In the genomic region with DNA sequence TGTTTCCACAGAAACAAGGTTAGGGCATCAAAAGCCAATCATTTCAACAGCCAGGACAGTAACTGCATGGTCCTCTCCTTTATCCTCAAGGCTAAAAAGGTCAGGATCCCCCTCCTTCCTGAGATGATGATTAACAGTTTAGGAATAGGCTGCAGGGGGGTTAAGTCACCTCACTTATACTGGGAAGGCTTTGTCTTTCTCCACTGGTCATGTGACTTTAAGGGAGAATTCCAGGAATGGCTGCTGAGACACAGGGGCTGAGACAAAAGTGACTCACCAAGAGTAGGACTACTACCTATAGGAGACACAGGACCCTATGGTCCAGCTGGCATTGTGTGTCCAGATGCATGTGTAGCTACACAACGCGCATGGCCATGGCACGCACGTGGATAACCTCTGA, we compare ENCODE assay signal across 20 mouse cellular contexts. TPM values are rescaled to one million over a fixed set of nuclear protein-coding genes. Genes with fewer than 3 reads are reported as not detected.
"Had no signal": no experiment of that assay in that cellular context is flagged by ENCODE, and none has a peak within 500 bp of the region (broad histone marks: within the 10 kb centered on the region; RNA-seq: fewer than 3 reads in every experiment).

No protein-coding gene starts in this region.

- DNase-seq: kidney, adult 2 months; kidney, postnatal 14 days; layer of hippocampus, adult 9-11 months; layer of hippocampus, postnatal 36 days; left cerebral cortex, postnatal 4 days; lung, adult 18-20 months; midbrain, embryonic 14.5 days; thymus, adult 18-20 months; thymus, postnatal 14 days had no signal

- H3K27me3 ChIP-seq: kidney, embryonic 15.5 days had no signal

RNA-seq across cellular contexts. Expression of gene Trim69, which starts 32.9 kb away (rescaled TPM):
- total RNA-seq: layer of hippocampus, postnatal 36 days; left cerebral cortex, postnatal 10 days; left cerebral cortex, postnatal 4 days; neutrophil, adult 5-6 weeks had no signal
- polyA plus RNA-seq: kidney, adult 2 months; kidney, embryonic 15.5 days; limb, embryonic 13.5 days; midbrain, embryonic 10.5 days; midbrain, embryonic 14.5 days; neural tube, embryonic 12.5 days had no signal

RNA-seq across cellular contexts. Expression of gene Patl2, which starts 58.4 kb away (rescaled TPM):
- total RNA-seq: left cerebral cortex, postnatal 4 days; neutrophil, adult 5-6 weeks had no signal
- polyA plus RNA-seq: kidney, adult 2 months; kidney, embryonic 15.5 days; limb, embryonic 13.5 days; liver, adult 2 months; lung, embryonic 16.5 days; midbrain, embryonic 10.5 days; midbrain, embryonic 14.5 days; neural tube, embryonic 12.5 days; stomach, embryonic 14.5 days; urinary bladder, adult 2 months had no signal

RNA-seq across cellular contexts. Expression of gene Terb2, which starts 58.4 kb away (rescaled TPM):
- total RNA-seq: layer of hippocampus, postnatal 36 days; left cerebral cortex, postnatal 10 days; left cerebral cortex, postnatal 4 days; liver, adult 2 months; neutrophil, adult 5-6 weeks had no signal
- polyA plus RNA-seq: kidney, adult 2 months; kidney, embryonic 15.5 days; limb, embryonic 13.5 days; liver, adult 2 months; liver, embryonic 14.5 days; lung, embryonic 16.5 days; midbrain, embryonic 10.5 days; midbrain, embryonic 14.5 days; neural tube, embryonic 12.5 days; stomach, embryonic 14.5 days; urinary bladder, adult 2 months had no signal
